Mouse (Mus musculus): Measurements from ENCODE around the gene Smad1.

Gene Smad1

GRCm38 (mm10) chr8:79355721-79356434 is 43.4 kb downstream of the Smad1 start:
- DNase-seq (ENCODE audit: low read depth, low spot score), result peak; percentile 71

GRCm38 (mm10) chr8:79354009-79354408 is 45.3 kb downstream of the Smad1 start:
- no peak for DNase-seq (ENCODE audit: low read depth, low spot score)

GRCm38 (mm10) chr8:79351916-79352315 is 47.4 kb downstream of the Smad1 start:
- DNase-seq (ENCODE audit: low read depth, low spot score), result no peak

- DNase-seq (ENCODE audit: low read depth, low spot score), result no peak
Measured at GRCm38 (mm10) chr8:79350805-79351204, 48.5 kb downstream of the Smad1 start.

GRCm38 (mm10) chr8:79350094-79350593 is 49.2 kb downstream of the Smad1 start:
- peak; percentile 23 for DNase-seq (ENCODE audit: low read depth, low spot score)

- DNase-seq (ENCODE audit: low read depth, low spot score), result no peak
Measured at GRCm38 (mm10) chr8:79346414-79346813, 52.9 kb downstream of the Smad1 start.

GRCm38 (mm10) chr8:79345856-79346255 is 53.5 kb downstream of the Smad1 start:
- DNase-seq (ENCODE audit: low read depth, low spot score), result no peak

GRCm38 (mm10) chr8:79341236-79341635 is 58.1 kb downstream of the Smad1 start:
- DNase-seq (ENCODE audit: low read depth, low spot score), result no peak

GRCm38 (mm10) chr8:79339555-79339954 is 59.8 kb downstream of the Smad1 start:
- peak; percentile 52 for DNase-seq (ENCODE audit: low read depth, low spot score)

GRCm38 (mm10) chr8:79338619-79339018 is 60.7 kb downstream of the Smad1 start:
- DNase-seq (ENCODE audit: low read depth, low spot score), result no peak

GRCm38 (mm10) chr8:79332109-79332900 is 67.0 kb downstream of the Smad1 start:
- DNase-seq (ENCODE audit: low read depth, low spot score), result no peak

- peak; percentile 69 for DNase-seq (ENCODE audit: low read depth, low spot score)
Measured at GRCm38 (mm10) chr8:79331571-79331970, 67.7 kb downstream of the Smad1 start.

- DNase-seq (ENCODE audit: low read depth, low spot score), result no peak
Measured at GRCm38 (mm10) chr8:79331017-79331416, 68.3 kb downstream of the Smad1 start.

- no peak for DNase-seq (ENCODE audit: low read depth, low spot score)
Measured at GRCm38 (mm10) chr8:79329735-79330134, 69.6 kb downstream of the Smad1 start.

GRCm38 (mm10) chr8:79329182-79329581 is 70.1 kb downstream of the Smad1 start:
- DNase-seq (ENCODE audit: low read depth, low spot score), result no peak

- no peak for DNase-seq (ENCODE audit: low read depth, low spot score)
Measured at GRCm38 (mm10) chr8:79325510-79325909, 73.8 kb downstream of the Smad1 start.

- DNase-seq (ENCODE audit: low read depth, low spot score), result no peak
Measured at GRCm38 (mm10) chr8:79324928-79325327, 74.4 kb downstream of the Smad1 start.

- DNase-seq (ENCODE audit: low read depth, low spot score), result no peak
Measured at GRCm38 (mm10) chr8:79324036-79324435, 75.3 kb downstream of the Smad1 start.

- no peak for DNase-seq (ENCODE audit: low read depth, low spot score)
Measured at GRCm38 (mm10) chr8:79323121-79323520, 76.2 kb downstream of the Smad1 start.

GRCm38 (mm10) chr8:79310801-79311200 is 88.5 kb downstream of the Smad1 start:
- no peak for DNase-seq (ENCODE audit: low read depth, low spot score)

GRCm38 (mm10) chr8:79305941-79306340 is 93.4 kb downstream of the Smad1 start:
- DNase-seq (ENCODE audit: low read depth, low spot score), result peak; percentile 84

- DNase-seq (ENCODE audit: low read depth, low spot score), result no peak
Measured at GRCm38 (mm10) chr8:79301548-79301947, 97.8 kb downstream of the Smad1 start.

GRCm38 (mm10) chr8:79299704-79300103 is 99.6 kb downstream of the Smad1 start:
- DNase-seq (ENCODE audit: low read depth, low spot score), result peak; percentile 39
